Mouse (Mus musculus) liver, embryonic 14.5 days (tissue): ENCODE results near the gene Dnaaf2. TPM values are rescaled to one million over a fixed set of nuclear protein-coding genes. Genes with fewer than 3 reads are reported as not detected.
"Not testable (repeated sequence)": the region's sequence is repeated elsewhere in the genome, so short reads cannot be mapped to it uniquely, and the experiment has no call there.

ENCODE experiments used
- ATAC-seq: fragments of 200-750 bp; cut with Nextera tagmentation; 2 replicates; pipeline ENCODE4 v1.8.0; 2017; ENCODE audit warnings: moderate number of reproducible peaks, mild to moderate bottlenecking, moderate library complexity; ENCODE audit not compliant: insufficient read depth
- DNase-seq, 3 experiments: peaks; one replicate each; pipeline ENCODE4 v3.0.0-alpha.2; 2012 to 2013; ENCODE audit warnings: low read depth in 3 of 3, low spot score in 3 of 3
- H3K27ac ChIP-seq: fragments of 300-500 bp; sonication (generic); 2 replicates; pipeline ENCODE4 v1.5.1; 2014; ENCODE audit warnings: moderate library complexity, mild to moderate bottlenecking, control low read depth, inconsistent platforms
- H3K27me3 ChIP-seq: fragments of 300-500 bp; sonication (generic); 2 replicates; pipeline ENCODE4 v1.6.1; 2014; ENCODE audit warnings: mild to moderate bottlenecking, low read length, moderate library complexity; ENCODE audit not compliant: control insufficient read depth, insufficient read depth
- H3K36me3 ChIP-seq: fragments of 300-500 bp; sonication (generic); replicated peaks from 2 replicates; pipeline ENCODE4 v1.6.1; 2014; ENCODE audit warnings: low read depth; ENCODE audit not compliant: control insufficient read depth, insufficient read depth
- H3K4me1 ChIP-seq, 2 experiments: fragments of 200-500 bp in 1 of 2; fragments of 300-500 bp in 1 of 2; sonication (generic) in 1 of 2; replicated peaks; 2 replicates each; pipeline ENCODE4 v1.6.1; 2012 to 2014; ENCODE audit warnings: antibody characterized with exemption in 1 of 2, inconsistent platforms in 1 of 2, low read length in 1 of 2; ENCODE audit not compliant: control insufficient read depth in 2 of 2, insufficient read depth in 2 of 2
- H3K4me2 ChIP-seq: fragments of 300-500 bp; sonication (generic); 2 replicates; pipeline ENCODE4 v1.6.1; 2014; ENCODE audit warnings: low read depth, mild to moderate bottlenecking, control low read depth, moderate library complexity
- H3K4me3 ChIP-seq, 2 experiments: fragments of 200-500 bp in 1 of 2; fragments of 300-500 bp in 1 of 2; sonication (generic) in 1 of 2; 2 replicates each; pipeline ENCODE4 v1.5.1; 2012 to 2014; ENCODE audit warnings: low read depth in 2 of 2, low read length in 2 of 2, mild to moderate bottlenecking in 2 of 2, control low read depth in 1 of 2, inconsistent platforms in 1 of 2, moderate library complexity in 1 of 2; ENCODE audit not compliant: insufficient read depth in 1 of 2
- H3K9ac ChIP-seq: fragments of 300-500 bp; sonication (generic); replicated peaks from 2 replicates; pipeline ENCODE4 v1.6.1; 2014; ENCODE audit warnings: mild to moderate bottlenecking, control low read depth, moderate library complexity
- H3K9me3 ChIP-seq: fragments of 300-500 bp; sonication (generic); 2 replicates; pipeline ENCODE4 v1.6.1; 2016; ENCODE audit warnings: low read length, mixed read lengths; ENCODE audit not compliant: control insufficient read depth
- CTCF ChIP-seq: IDR thresholded peaks from 2 replicates; pipeline ENCODE4 v1.5.1; 2016; ENCODE audit warnings: antibody characterized with exemption, low read depth, control low read depth
- EP300 ChIP-seq: IDR thresholded peaks from 2 replicates; pipeline ENCODE4 v1.6.1; 2016; ENCODE audit warnings: antibody characterized with exemption, low read depth
- WGBS: fragments of 180-500 bp; shearing (Covaris S2); extraction: QIAGEN DNeasy Blood & Tissue Kit; methylation state at CpG from one replicate; pipeline ENCODE4 v1.1.7; 2014; ENCODE audit not compliant: insufficient replicate concordance; 5-methylcytosine and 5-hydroxymethylcytosine counted together
- polyA plus RNA-seq, 2 experiments: library from polyadenylated mRNA; depleted of rRNA in 1 of 2; stranded (reverse) in 1 of 2; unstranded in 1 of 2; fragments of >200 nt; fragmentation: Nextera tagmentation in 1 of 2; extraction: Ambion mirVana in 1 of 2; gene quantifications; 2 replicates each; pipeline versions ENCODE4 v1.2.1 to v1.2.3; 2012 to 2014

The Dnaaf2 gene
- polyA plus RNA-seq, 2 experiments = 2.8 to 2.9 TPM

- H3K27ac ChIP-seq = no peak overlapping the region
- no peak overlapping the region for H3K4me3 ChIP-seq
- peaks cover 8 to 14% of the 10 kb centered on the region in 2 experiments for H3K4me1 ChIP-seq
- ATAC-seq (no peak), DNase-seq (peak in 1 of 3 experiments; percentile 22)
- H3K9ac ChIP-seq = no peak overlapping the region
- no peaks in the 10 kb centered on the region for H3K27me3 ChIP-seq
- no peaks in the 10 kb centered on the region for H3K36me3 ChIP-seq
- WGBS = 11% methylated on average over 3 of the region's 3 CpGs
- H3K4me2 ChIP-seq = no peak overlapping the region
- no peaks in the 10 kb centered on the region for H3K9me3 ChIP-seq
- TF ChIP-seq CTCF (no peak), EP300 (peak; percentile 27; the same call in 1 of the 2 replicates)
These were observed 33.3 kb downstream of the Dnaaf2 start for GRCm38 (mm10) chr12:69164904-69165303.

GRCm38 (mm10) chr12:69163586-69163985 is 34.6 kb downstream of the Dnaaf2 start:
- not testable (repeated sequence) for H3K4me3 ChIP-seq, H3K4me2 ChIP-seq, ATAC-seq, H3K36me3 ChIP-seq, H3K9ac ChIP-seq, DNase-seq, H3K27me3 ChIP-seq, H3K27ac ChIP-seq, H3K9me3 ChIP-seq
- 72% methylated on average over 4 of the region's 4 CpGs for WGBS
- peaks cover 4 to 12% of the 10 kb centered on the region in 2 experiments; a peak in 3 of 4 replicates for H3K4me1 ChIP-seq

GRCm38 (mm10) chr12:69160677-69161076 is 37.6 kb downstream of the Dnaaf2 start:
- H3K9me3 ChIP-seq, H3K4me2 ChIP-seq, H3K27me3 ChIP-seq, H3K27ac ChIP-seq, H3K9ac ChIP-seq, DNase-seq, ATAC-seq, H3K4me3 ChIP-seq: not testable (repeated sequence)
- WGBS = 57% methylated on average over 2 of the region's 2 CpGs
- peaks cover 11% of the 10 kb centered on the region for H3K36me3 ChIP-seq
- peaks cover 18 to 19% of the 10 kb centered on the region in 2 experiments for H3K4me1 ChIP-seq

GRCm38 (mm10) chr12:69159578-69159940 is 38.7 kb downstream of the Dnaaf2 start:
- H3K4me2 ChIP-seq = peak overlapping the region; percentile 63
- H3K27ac ChIP-seq = peak overlapping the region; percentile 41; the same call in 1 of the 2 replicates
- WGBS = 2% methylated on average over 9 of the region's 9 CpGs
- TF ChIP-seq CTCF = peak; percentile 77
- 0 out of 2 replicates have a peak, but pooled peaks have one; percentile 7 for TF ChIP-seq EP300
- peak overlapping the region in 1 of 2 experiments; percentile 36; a peak in 2 of 4 replicates for H3K4me3 ChIP-seq
- H3K4me1 ChIP-seq = peaks cover 13 to 15% of the 10 kb centered on the region in 2 experiments
- H3K36me3 ChIP-seq = peaks cover 11% of the 10 kb centered on the region
- no peaks in the 10 kb centered on the region for H3K9me3 ChIP-seq
- ATAC-seq (peak; percentile 0; the same call in 1 of the 2 replicates), DNase-seq (peak; percentile 69 to 86 (median 70))
- no peak overlapping the region for H3K9ac ChIP-seq
- H3K27me3 ChIP-seq = no peaks in the 10 kb centered on the region

- peak; percentile 95 for ATAC-seq
- not testable (repeated sequence) for H3K27me3 ChIP-seq, H3K9me3 ChIP-seq
- H3K4me3 ChIP-seq = peak within 1 kb of the TSS; percentile 65 to 85
- H3K36me3 ChIP-seq = peaks cover 11% of the 10 kb centered on the region
- H3K27ac ChIP-seq = peak within 1 kb of the TSS; percentile 83
- H3K4me2 ChIP-seq = peak within 1 kb of the TSS; percentile 93
- 0 out of 2 replicates have a peak, but pooled peaks have one; percentile 11 for TF ChIP-seq EP300
- WGBS = under 1% methylated on average over 58 of the region's 68 CpGs
- peak within 1 kb of the TSS; percentile 91 for H3K9ac ChIP-seq
- H3K4me1 ChIP-seq = peaks cover 12 to 15% of the 10 kb centered on the region in 2 experiments
- peak; percentile 99 for DNase-seq
These were observed 39.3 kb downstream of the Dnaaf2 start, which contains the start of gene Rps29 for GRCm38 (mm10) chr12:69158765-69159577. Gene Rps29 (minus strand): TSS chr12:69159186.
